Mouse (Mus musculus) heart, embryonic 14.5 days (tissue): ENCODE measurements around the gene Elmo1. TPM values are rescaled to one million over a fixed set of nuclear protein-coding genes. Genes with fewer than 3 reads are reported as not detected.
"Not testable (repeated sequence)": the region's sequence is repeated elsewhere in the genome, so short reads cannot be mapped to it uniquely, and the experiment has no call there.

ENCODE experiments used
- ATAC-seq: fragments of 200-750 bp; cut with Nextera tagmentation; 2 replicates; pipeline ENCODE4 v1.8.0; 2017; ENCODE audit warnings: low read depth, moderate TSS enrichment; ENCODE audit not compliant: insufficient number of reproducible peaks, insufficient read depth, low FRiP score
- H3K27ac ChIP-seq, 2 experiments: fragments of 200-500 bp in 1 of 2; fragments of 300-500 bp in 1 of 2; sonication (generic) in 1 of 2; replicated peaks in 1 of 2; 2 replicates each; pipeline ENCODE4 v1.5.1; 2012 to 2014; ENCODE audit warnings: low read depth in 2 of 2, low read length in 2 of 2, control low read depth in 1 of 2, mild to moderate bottlenecking in 1 of 2, mixed read lengths in 1 of 2; ENCODE audit not compliant: control insufficient read depth in 1 of 2, insufficient read depth in 1 of 2
- H3K27me3 ChIP-seq: fragments of 300-500 bp; sonication (generic); 2 replicates; pipeline ENCODE4 v1.6.1; 2014; ENCODE audit warnings: mild to moderate bottlenecking, low read length, control low read depth; ENCODE audit not compliant: control insufficient read depth, insufficient read depth
- H3K36me3 ChIP-seq: fragments of 300-500 bp; sonication (generic); 2 replicates; pipeline ENCODE4 v1.6.1; 2014; ENCODE audit warnings: mild to moderate bottlenecking, control low read depth, low read length, mixed read lengths; ENCODE audit not compliant: control insufficient read depth, insufficient read depth
- H3K4me1 ChIP-seq, 2 experiments: fragments of 200-500 bp in 1 of 2; fragments of 300-500 bp in 1 of 2; sonication (generic) in 1 of 2; 2 replicates each; pipeline ENCODE4 v1.6.1; 2012 to 2014; ENCODE audit warnings: low read length in 2 of 2, control low read depth in 1 of 2, mixed read lengths in 1 of 2; ENCODE audit not compliant: control insufficient read depth in 2 of 2, insufficient read depth in 2 of 2
- H3K4me2 ChIP-seq: fragments of 300-500 bp; sonication (generic); 2 replicates; pipeline ENCODE4 v1.6.1; 2014; ENCODE audit warnings: mild to moderate bottlenecking, low read length
- H3K4me3 ChIP-seq, 2 experiments: fragments of 200-500 bp in 1 of 2; fragments of 300-500 bp in 1 of 2; sonication (generic) in 1 of 2; 2 replicates each; pipeline ENCODE4 v1.5.1; 2012 to 2014; ENCODE audit warnings: low read length in 2 of 2, mild to moderate bottlenecking in 2 of 2, control low read depth in 1 of 2, low read depth in 1 of 2, moderate library complexity in 1 of 2; ENCODE audit not compliant: control insufficient read depth in 1 of 2, insufficient read depth in 1 of 2
- H3K9ac ChIP-seq: fragments of 300-500 bp; sonication (generic); 2 replicates; pipeline ENCODE4 v1.6.1; 2014; ENCODE audit warnings: mild to moderate bottlenecking, low read length
- H3K9me3 ChIP-seq: fragments of 300-500 bp; sonication (generic); 2 replicates; pipeline ENCODE4 v1.6.1; 2016; ENCODE audit warnings: low read length, control low read depth; ENCODE audit not compliant: control insufficient read depth
- WGBS: fragments of 180-500 bp; shearing (Covaris S2); extraction: QIAGEN DNeasy Blood & Tissue Kit; methylation state at CpG from one replicate; pipeline ENCODE4 v1.1.7; 2014; 5-methylcytosine and 5-hydroxymethylcytosine counted together
- polyA plus RNA-seq: library from polyadenylated mRNA; unstranded; fragments of >200 nt; fragmentation: Nextera tagmentation; extraction: Ambion mirVana; gene quantifications from 2 replicates; pipeline ENCODE4 v1.2.1, GENCODE M21; 2014

The Elmo1 gene
- polyA plus RNA-seq, 1 experiment from 2014 or later: 10.4 TPM

- ATAC-seq: no peak
- Histone ChIP-seq H3K9me3 (no peaks in the 10 kb centered on the region), H3K4me3 (no peak overlapping the region), H3K36me3 (no peaks in the 10 kb centered on the region), H3K9ac (no peak overlapping the region), H3K27me3 (no peaks in the 10 kb centered on the region), H3K4me2 (no peak overlapping the region), H3K27ac (no peak overlapping the region), H3K4me1 (no peaks in the 10 kb centered on the region)
- 83% methylated on average over 7 of the region's 7 CpGs for WGBS
Measured at GRCm38 (mm10) chr13:20623071-20623850, 532.9 kb downstream of the Elmo1 start.

GRCm38 (mm10) chr13:20627796-20628195, 537.4 kb downstream of the Elmo1 start:
- WGBS: 70% methylated on average over 6 of the region's 6 CpGs
- Histone ChIP-seq H3K4me3 (no peak overlapping the region), H3K4me1 (no peaks in the 10 kb centered on the region), H3K27me3 (no peaks in the 10 kb centered on the region), H3K4me2 (no peak overlapping the region), H3K36me3 (no peaks in the 10 kb centered on the region), H3K9me3 (no peaks in the 10 kb centered on the region), H3K27ac (no peak overlapping the region), H3K9ac (no peak overlapping the region)
- ATAC-seq: no peak

- Histone ChIP-seq H3K9ac (no peak overlapping the region), H3K27ac (no peak overlapping the region), H3K4me3 (no peak overlapping the region), H3K9me3 (no peaks in the 10 kb centered on the region), H3K27me3 (no peaks in the 10 kb centered on the region), H3K4me2 (no peak overlapping the region), H3K4me1 (no peaks in the 10 kb centered on the region), H3K36me3 (no peaks in the 10 kb centered on the region)
- 26% methylated on average over 5 of the region's 5 CpGs for WGBS
- no peak for ATAC-seq
Measured at GRCm38 (mm10) chr13:20632477-20632876, 542.1 kb downstream of the Elmo1 start.

GRCm38 (mm10) chr13:20634679-20635078, 544.3 kb downstream of the Elmo1 start:
- ATAC-seq, H3K27ac ChIP-seq, H3K4me1 ChIP-seq, H3K9me3 ChIP-seq, H3K4me2 ChIP-seq, H3K36me3 ChIP-seq, H3K9ac ChIP-seq, H3K4me3 ChIP-seq, H3K27me3 ChIP-seq: not testable (repeated sequence)
- 69% methylated on average over 1 of the region's 2 CpGs for WGBS

- Histone ChIP-seq H3K9ac (no peak overlapping the region), H3K36me3 (no peaks in the 10 kb centered on the region), H3K27me3 (no peaks in the 10 kb centered on the region), H3K4me3 (no peak overlapping the region), H3K4me1 (no peaks in the 10 kb centered on the region), H3K27ac (no peak overlapping the region), H3K9me3 (no peaks in the 10 kb centered on the region), H3K4me2 (no peak overlapping the region)
- no peak for ATAC-seq
- WGBS: 76% methylated on average over 2 of the region's 2 CpGs
Measured at GRCm38 (mm10) chr13:20635646-20636045, 545.2 kb downstream of the Elmo1 start.
